Mouse (Mus musculus): Measurements from ENCODE around the gene Cacfd1. TPM values are rescaled to one million over a fixed set of nuclear protein-coding genes. Genes with fewer than 3 reads are reported as not detected.
A peak's percentile ranks its signal among the peaks of the same experiment; 100 is the strongest.

The Cacfd1 gene
- total RNA-seq, 4 experiments from 2014 or later, result 44.4 to 51.6 (median 48.5) TPM

- DNase-seq (ENCODE audit: low spot score), result no peak
Measured at GRCm38 (mm10) chr2:27026857-27027617, 17.3 kb downstream of the Cacfd1 start.

GRCm38 (mm10) chr2:27027618-27028436 is 18.1 kb downstream of the Cacfd1 start, which contains the start of gene Slc2a6:
Slc2a6 (minus strand) TSS chr2:27027998.
- DNase-seq (ENCODE audit: low spot score), result peak; percentile 82

- no peak for DNase-seq (ENCODE audit: low spot score)
Measured at GRCm38 (mm10) chr2:27028437-27029015, 18.8 kb downstream of the Cacfd1 start.

GRCm38 (mm10) chr2:27032361-27032760 is 22.6 kb downstream of the Cacfd1 start:
- no peak for DNase-seq (ENCODE audit: low spot score)

GRCm38 (mm10) chr2:27036003-27036402 is 26.3 kb downstream of the Cacfd1 start:
- DNase-seq (ENCODE audit: low spot score), result no peak

- no peak for DNase-seq (ENCODE audit: low spot score)
Measured at GRCm38 (mm10) chr2:27037008-27037407, 27.3 kb downstream of the Cacfd1 start.

GRCm38 (mm10) chr2:27038596-27038995 is 28.9 kb downstream of the Cacfd1 start:
- DNase-seq (ENCODE audit: low spot score), result peak; percentile 71

- DNase-seq (ENCODE audit: low spot score), result no peak
Measured at GRCm38 (mm10) chr2:27039286-27039685, 29.6 kb downstream of the Cacfd1 start.

GRCm38 (mm10) chr2:27042131-27042844 is 32.6 kb downstream of the Cacfd1 start:
- no peak for DNase-seq (ENCODE audit: low spot score)

GRCm38 (mm10) chr2:27043461-27043860 is 33.7 kb downstream of the Cacfd1 start:
- peak; percentile 76 for DNase-seq (ENCODE audit: low spot score)

- no peak for DNase-seq (ENCODE audit: low spot score)
Measured at GRCm38 (mm10) chr2:27044166-27044565, 34.4 kb downstream of the Cacfd1 start.

- no peak for DNase-seq (ENCODE audit: low spot score)
Measured at GRCm38 (mm10) chr2:27044641-27045040, 34.9 kb downstream of the Cacfd1 start.

- DNase-seq (ENCODE audit: low spot score), result peak; percentile 88
Measured at GRCm38 (mm10) chr2:27045979-27046770, 36.4 kb downstream of the Cacfd1 start.

GRCm38 (mm10) chr2:27049408-27049807 is 39.7 kb downstream of the Cacfd1 start:
- DNase-seq (ENCODE audit: low spot score), result no peak

- DNase-seq (ENCODE audit: low spot score), result no peak
Measured at GRCm38 (mm10) chr2:27058251-27058650, 48.5 kb downstream of the Cacfd1 start.

- no peak for DNase-seq (ENCODE audit: low spot score)
Measured at GRCm38 (mm10) chr2:27058751-27059150, 49.0 kb downstream of the Cacfd1 start.

GRCm38 (mm10) chr2:27059187-27059586 is 49.5 kb downstream of the Cacfd1 start:
- DNase-seq (ENCODE audit: low spot score), result no peak

GRCm38 (mm10) chr2:27067124-27067523 is 57.4 kb downstream of the Cacfd1 start:
- no peak for DNase-seq (ENCODE audit: low spot score)

- no peak for DNase-seq (ENCODE audit: low spot score)
Measured at GRCm38 (mm10) chr2:27067996-27068395, 58.3 kb downstream of the Cacfd1 start.

- DNase-seq (ENCODE audit: low spot score), result no peak
Measured at GRCm38 (mm10) chr2:27069646-27070045, 59.9 kb downstream of the Cacfd1 start.

Data from heart, adult 8-10 months (tissue).